Mouse (Mus musculus) cerebellum, adult 2 months (tissue): Measurements from ENCODE around the gene Uncx.

Source experiments
- CTCF ChIP-seq: fragments of 200-500 bp; IDR thresholded peaks from 2 replicates; pipeline ENCODE4 v1.5.1; 2011; ENCODE audit warnings: low read depth, mild to moderate bottlenecking, control low read depth, low read length, moderate library complexity, borderline replicate concordance; ENCODE audit not compliant: insufficient read depth
- POLR2A ChIP-seq: fragments of 200-500 bp; IDR thresholded peaks from 2 replicates; pipeline ENCODE4 v1.6.1; 2011; ENCODE audit warnings: low read length, control low read depth, borderline replicate concordance; ENCODE audit not compliant: insufficient read depth

- TF ChIP-seq CTCF (no peak), POLR2A (no peak)
Observed at GRCm38 (mm10) chr5:139546336-139546770, 3.1 kb downstream of the Uncx start.
